Mouse (Mus musculus) cerebellum, adult 8-10 months (tissue): Measurements from ENCODE around the gene Tmem131.
"Not testable (repeated sequence)": the region's sequence is repeated elsewhere in the genome, so short reads cannot be mapped to it uniquely, and the experiment has no call there.

Experiments used
- DNase-seq: peaks from one replicate; pipeline ENCODE4 v3.0.0; 2022

Tmem131 gene

DNA sequence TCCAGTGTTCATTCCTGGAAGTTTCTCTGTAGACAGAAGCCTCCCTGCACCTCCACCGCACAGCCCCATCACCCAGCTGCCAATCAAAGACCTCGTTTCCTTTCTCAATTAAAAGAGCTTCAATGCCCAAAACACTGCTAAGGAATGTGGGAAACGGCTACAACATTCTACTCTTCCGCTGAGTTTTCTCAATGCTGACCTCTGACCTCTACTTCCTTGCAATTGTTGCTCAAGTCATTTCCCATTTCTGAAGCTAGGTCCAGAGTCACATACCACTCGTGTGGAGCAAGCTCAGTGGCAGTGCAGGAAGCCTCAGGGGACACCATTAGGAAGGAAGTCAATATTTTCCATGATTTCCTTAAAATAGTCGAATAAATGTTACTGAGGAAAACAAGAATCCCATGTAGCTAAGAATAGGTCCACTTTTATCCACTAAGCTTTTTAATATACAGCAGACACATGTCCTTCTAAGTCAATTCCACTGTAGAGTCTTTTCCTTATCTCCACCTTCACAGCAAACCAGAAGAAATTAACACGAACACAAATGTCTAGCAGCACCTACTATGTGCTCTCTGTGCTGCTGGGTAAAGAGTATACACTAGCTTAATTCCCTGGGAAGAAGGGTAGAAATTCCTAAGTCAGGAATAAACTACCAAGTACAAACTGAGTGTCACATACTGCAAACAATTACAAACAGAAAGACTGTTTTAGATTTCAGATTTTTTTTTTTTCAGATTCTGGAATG, 28.8 kb downstream of the Tmem131 start:
- DNase-seq, result no peak

DNA sequence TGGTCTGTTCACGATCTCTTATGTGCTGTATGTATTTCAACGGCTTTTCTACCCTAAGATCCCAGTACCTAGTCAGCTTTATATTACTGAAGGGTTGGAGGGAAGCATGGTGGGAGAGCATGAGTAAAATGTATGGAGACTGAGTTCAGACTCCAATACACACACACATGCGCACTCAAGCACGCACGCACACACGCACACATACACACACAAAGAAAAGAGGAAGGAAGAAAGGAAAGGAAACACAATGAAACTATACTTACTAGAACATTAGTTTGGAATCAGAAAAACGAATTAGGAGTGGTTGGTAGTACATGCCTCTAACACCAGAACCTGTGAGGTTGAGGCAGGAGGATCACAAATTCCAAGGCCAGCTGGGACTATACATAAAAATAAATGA, 29.7 kb downstream of the Tmem131 start:
- no peak for DNase-seq

DNA sequence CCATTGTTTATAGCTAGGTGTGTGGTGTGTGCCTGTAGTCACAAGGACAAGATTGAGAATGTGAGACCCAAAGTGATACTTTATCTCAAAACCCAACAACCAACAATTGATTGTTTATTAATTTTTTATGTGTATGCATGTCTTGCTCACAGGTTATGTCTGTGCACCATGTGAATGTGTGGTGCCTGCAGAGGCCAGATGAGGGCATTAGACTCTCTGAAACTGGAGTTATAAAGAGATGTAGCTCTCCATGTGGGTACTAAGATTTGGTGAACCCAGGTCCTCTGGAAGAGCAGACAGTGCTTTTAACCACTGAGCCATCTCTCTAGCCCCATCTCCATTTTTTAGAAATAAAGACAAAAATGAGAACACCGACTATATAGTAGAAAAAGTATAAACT, 31.2 kb downstream of the Tmem131 start:
- no peak for DNase-seq

DNA sequence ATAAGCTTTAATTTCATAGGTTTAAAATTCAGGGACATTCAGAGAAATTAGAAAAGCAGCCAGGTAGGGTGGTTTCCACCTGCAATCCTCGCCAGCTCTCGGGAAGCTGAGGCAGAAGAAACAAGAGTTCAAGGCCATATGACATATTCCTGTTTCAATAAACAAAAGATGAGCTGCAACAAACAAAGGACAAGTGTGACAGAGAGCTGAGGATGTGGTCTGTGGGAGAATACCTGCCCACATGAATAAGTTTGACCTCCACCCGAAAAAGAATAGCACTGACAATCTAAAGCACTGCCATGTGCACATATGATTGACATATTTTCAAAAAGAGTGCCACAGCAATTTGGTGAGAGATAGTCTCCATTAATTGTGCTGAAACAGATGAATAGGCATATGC, 31.9 kb downstream of the Tmem131 start:
- no peak for DNase-seq

DNA sequence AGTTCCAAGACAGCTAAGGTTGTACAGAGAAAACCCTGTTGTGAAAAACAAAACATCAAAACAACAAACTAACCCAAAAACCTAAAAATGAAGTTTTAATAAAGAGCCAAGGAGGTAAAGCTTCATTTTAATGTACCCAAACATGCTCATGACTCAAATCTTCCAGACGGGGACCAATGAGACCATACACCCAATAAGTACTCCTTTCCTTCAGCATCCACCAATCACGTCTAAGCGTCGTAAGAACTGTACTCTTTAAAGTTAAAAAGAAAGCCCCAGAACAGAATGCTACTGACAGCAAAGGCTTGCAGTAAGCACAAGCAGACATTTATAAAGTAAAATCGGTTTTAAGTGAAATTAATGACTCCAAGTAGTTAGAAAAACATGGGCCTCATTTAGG, 33.1 kb downstream of the Tmem131 start:
- no peak for DNase-seq

DNA sequence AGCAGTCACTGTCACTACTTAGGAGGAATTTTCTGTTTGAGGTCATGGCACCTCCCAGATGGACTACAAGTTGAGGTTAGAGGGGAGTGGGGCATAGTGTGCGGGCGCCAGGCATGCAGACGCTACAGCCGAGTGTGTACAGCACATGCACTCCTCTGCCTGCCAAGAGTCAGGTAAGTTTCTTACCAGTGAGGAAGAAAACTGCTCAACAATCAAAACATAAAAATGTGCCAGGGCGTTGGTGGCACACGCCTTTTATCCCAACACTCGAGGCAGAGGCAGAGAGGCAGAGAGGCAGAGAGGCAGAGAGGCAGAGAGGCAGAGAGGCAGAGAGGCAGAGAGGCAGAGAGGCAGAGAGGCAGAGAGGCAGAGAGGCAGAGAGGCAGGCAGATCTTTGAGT, 33.5 kb downstream of the Tmem131 start:
- DNase-seq, result not testable (repeated sequence)

DNA sequence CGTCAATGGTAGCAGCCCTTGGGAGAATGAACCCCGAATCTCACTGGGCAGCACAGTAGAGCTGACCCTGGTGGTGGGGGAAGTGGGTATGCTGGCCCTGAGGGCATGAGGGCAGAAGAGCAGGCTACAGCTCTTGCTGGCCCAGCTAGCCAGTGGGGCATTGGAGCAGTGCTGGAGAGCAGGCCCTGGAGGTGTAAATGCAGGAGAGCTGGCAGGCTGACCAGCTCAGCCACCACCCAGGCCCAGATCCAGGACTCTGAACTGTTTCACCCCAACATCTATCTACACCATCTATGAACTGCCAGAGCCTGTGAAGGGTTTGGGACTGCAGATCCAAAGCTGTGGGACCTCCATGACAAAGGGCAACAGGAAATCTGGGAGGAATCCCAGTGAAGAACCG, 38.2 kb downstream of the Tmem131 start:
- no peak for DNase-seq

DNA sequence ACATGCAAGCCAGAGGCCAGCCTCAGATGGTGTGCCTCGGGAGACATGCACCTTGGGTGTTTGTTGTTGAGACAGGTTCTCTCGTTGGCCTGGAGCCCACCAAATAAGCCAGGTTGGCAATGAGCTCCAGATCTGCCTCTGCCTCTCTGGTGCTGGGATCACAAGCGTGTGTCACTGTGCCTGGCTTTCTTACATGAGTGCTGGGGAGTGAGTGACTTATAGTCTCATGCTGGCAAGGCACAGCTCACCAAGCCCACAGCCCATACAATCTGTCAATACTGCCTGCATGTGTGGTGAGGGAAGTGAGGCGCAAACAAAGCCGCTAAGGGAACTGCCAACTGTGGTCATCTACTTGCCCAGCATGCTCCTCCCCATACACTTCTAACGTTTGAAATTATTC, 39.0 kb downstream of the Tmem131 start:
- peak; percentile 53 for DNase-seq

DNA sequence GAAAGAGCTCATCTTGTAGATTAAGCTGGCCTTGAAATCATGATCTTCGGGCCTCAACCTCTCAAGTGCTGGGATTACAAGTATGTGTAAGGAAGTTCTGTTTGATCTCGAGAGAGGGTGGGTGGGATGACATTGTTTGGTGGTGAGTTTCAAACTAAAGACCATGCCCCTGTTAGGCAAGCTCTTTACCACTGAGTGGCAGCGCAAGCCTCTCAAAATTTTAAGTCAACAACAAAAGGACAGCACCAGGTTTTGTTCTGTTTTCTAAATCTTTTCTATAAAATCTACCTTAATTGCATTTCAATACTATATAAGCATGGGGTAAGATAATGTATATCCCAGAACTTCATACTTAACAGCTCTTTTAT, 39.4 kb downstream of the Tmem131 start:
- DNase-seq, result no peak

DNA sequence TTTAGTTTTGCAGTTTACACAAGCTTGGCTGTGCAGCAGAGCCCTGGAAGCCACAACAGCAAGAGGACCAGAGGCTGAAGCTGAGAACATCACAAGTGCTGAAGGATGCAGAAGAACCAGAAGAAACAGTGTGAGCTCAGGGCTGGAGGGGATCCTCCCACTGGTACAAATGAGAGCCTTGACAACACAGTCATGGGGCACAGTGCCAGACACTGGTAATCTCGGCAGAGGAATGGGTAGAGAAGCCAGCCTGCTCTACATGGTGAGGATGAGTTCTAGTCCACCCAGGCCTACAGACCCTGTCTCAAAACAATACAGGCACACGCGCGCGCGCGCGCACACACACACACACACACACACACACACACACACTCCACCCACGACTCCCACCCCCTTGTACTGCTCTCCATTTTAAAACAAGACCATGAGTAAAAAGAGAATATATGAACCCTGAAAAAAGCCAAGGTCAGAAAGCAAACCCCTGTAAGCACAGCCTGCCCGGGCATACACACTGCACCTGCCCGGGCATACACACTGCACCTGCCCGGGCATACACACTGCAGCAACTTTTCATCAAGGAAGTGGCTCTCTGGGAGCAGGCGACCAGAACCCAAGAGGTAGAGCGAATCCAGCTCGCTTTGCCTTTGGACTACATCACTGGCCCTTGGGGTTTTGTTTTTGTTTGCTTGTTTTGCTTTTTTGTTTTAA, 39.9 kb downstream of the Tmem131 start:
- DNase-seq, result peak; percentile 45

DNA sequence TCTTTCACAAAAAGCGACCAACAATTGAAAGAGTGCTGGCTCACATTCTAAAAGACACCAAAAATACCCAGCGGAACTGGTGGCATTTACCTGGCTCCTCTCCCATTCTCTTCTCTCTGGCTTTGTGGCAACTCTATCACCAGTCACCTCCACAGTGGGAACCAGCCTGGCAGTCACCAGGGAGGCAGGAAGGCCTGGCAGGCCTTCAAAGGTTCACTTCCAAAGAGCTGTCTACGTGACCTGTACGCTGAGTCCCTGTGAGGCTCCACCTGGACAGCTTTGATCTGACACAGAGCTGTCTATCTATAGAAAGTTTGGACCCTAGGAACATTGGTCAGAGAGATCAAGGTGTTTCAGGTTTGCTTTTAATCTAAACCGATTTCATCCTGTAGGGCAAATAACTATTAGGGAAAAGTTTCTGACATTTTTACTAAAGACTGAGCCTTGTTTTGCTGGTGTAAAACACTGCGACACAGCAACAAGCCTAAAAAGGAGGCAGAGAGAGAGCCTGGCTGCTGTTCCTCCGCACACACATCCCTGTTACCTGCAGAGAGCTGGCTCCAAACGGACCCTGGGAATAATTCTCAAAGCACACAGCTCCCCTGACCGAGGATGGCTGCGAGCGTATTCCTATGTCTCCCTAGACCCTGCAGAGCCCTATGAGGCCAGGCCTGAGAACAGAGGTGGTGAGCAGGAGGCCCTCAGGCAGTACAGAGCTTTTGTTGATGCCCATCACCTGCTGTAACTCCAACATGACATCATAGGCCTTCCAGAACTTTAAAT, 40.7 kb downstream of the Tmem131 start:
- DNase-seq, result peak; percentile 88

DNA sequence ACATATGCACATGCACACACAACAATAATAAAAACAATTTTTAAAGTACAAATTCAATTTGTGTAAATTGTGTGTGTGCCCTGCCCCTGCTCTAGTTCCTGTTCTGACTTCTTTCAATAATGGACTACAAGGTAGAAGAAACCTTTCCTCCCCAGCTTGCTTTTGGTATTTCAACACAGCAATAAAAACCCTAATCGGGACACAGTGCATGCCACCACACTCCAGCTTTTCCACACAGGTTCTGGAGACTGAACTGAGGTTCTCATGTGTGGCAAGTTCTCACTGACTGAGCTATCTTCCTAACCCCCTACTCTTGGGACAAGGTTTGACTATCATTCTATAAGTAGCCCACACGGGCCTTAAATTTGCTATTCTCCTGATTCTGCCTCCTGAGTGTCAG, 43.8 kb downstream of the Tmem131 start:
- DNase-seq, result no peak

DNA sequence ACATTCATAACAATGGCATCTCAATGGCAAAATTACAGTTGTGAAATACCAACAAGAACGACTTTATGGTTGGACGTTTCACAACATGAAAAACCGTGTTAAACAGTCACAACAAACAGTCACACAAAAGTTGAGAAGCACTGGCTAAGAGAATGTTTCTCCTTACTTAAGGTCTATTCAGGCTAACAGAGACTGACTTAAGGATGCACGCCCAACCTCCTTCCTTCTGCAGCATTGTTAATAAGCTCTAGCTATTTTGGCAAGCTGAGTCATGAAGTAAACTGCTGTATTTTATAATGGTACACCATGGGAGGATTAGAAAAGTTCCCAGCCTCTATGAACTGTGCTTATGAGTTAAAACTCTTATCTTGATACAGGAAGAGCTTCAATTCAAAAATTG, 47.0 kb downstream of the Tmem131 start:
- DNase-seq, result no peak

DNA sequence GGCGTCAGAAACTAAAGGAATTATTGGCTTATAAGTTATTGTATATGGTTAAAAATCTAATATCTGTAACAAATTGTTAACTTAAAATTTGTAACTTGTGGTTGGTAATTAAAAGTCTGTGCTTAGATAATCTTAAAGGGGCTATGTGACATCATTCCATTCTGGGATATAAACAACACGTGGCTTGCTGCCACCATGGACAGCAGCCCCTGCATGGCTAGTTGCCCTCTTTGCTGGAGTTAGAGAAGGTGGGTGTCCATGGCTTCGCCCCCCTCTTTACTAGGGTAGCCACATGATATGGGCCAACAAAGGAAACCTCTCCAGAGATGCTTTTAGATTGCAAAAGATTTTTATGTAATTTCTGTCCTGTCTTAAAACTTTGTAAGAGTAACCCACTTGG, 48.0 kb downstream of the Tmem131 start:
- no peak for DNase-seq

DNA sequence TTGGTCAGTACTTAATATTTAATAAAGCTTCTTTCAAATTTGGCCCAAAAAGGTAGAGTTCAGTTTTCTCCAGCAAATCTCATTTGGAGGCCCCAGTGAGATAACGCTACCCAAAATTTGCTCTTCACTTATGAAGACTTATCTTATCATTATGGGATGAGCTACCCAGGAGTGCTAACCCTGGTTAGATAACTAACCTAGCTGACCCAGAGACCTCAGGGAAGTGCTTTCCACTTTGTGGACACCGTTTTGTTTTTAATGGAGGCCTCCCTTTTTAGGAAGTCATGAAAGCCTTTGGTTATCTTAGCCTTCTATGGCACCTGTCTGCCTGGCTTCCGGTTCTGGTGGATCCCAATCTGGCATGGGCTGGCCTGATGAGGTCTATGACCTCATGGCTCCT, 49.3 kb downstream of the Tmem131 start:
- no peak for DNase-seq

DNA sequence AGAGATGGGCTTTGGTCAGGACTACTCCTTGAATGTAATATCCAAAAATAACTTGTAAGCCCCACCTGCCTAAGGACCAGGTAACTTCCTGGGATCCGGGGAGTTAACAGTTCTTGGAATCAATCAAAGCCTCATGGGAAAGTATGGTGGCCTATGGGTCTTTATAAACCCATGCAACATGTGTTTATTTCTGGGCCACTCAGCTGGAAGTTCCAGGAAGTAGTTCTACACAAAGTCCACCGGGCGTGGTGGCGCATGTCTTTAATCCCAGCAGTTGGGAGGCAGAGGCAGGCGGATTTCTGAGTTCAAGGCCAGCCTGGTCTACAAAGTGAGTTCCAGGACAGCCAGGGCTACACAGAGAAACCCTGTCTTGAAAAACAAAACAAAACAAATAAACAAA, 49.7 kb downstream of the Tmem131 start:
- DNase-seq, result not testable (repeated sequence)

DNA sequence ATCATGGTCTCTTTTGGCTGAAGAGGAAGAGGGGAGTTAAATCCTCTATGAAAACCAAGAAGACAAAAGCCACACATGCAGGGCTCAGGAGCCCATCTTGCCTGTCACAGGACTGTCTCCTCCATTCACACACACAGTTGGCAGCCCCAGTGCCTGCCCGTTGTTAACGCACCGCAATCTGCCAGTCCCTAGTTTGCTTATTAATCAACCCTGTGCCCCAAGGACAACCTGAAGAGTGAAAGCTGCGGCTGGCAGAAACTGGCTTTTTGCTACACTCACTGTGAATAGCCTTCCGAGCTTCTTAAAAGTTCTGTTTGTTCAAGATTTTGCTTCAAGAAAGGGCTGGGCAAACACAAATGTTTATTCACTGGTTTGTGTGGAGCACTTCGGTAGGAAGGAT, 50.3 kb downstream of the Tmem131 start:
- no peak for DNase-seq

DNA sequence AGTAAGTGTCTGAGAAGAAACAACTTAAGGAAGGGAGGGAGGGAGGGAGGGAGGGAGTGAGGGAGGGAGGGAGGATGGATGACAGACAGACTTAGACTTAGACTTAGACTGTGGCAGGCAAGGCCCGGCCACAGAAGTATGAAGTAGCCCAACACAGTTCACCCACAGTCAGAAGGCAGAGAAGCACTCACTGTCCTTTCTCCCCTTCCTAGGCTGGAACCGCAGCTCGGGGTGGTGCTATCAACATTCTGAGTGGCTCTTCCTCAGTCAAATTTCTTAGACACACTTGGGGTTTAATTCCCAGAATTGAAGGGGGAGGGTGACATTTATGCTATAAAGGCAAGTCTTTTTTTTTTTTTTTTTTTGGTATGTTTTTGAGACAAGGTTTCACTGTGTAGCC, 51.0 kb downstream of the Tmem131 start:
- DNase-seq, result no peak

DNA sequence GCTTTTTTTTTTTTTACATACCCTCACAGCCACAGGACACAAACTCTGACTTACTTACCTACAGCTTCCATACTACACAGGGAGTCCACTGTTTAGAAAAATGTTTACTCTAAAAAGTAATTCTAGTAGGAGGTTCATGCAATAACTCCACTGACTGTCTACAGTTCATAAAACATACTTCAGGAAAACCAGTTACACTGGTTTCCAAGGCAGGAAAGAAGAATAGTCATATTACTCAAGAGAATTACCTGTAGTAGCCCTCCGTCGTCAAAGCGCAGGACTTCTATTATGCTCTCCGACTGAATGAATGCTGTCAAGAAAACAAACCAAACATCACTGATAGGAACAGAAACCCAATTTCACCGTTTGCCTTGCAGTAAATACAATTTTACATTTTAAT, 54.5 kb downstream of the Tmem131 start:
- DNase-seq, result no peak

DNA sequence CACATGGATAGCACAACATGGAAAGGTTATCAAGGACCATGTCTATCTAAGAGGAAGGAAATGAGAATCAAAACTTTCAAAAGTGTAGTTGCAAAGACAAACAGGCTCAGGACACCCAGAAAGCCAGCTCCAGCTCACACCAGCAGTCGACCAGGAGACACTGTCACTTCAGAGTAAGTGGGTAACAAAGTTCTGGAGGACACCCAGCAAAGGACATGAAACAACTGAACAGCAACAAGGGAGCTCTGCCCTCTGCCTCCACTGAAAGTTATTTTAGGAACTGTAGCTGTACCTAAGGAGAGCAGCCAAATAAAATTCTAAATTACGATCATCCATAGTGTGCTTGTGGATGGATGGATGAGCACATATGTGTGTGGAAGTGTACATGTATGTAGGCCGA, 56.3 kb downstream of the Tmem131 start:
- no peak for DNase-seq

DNA sequence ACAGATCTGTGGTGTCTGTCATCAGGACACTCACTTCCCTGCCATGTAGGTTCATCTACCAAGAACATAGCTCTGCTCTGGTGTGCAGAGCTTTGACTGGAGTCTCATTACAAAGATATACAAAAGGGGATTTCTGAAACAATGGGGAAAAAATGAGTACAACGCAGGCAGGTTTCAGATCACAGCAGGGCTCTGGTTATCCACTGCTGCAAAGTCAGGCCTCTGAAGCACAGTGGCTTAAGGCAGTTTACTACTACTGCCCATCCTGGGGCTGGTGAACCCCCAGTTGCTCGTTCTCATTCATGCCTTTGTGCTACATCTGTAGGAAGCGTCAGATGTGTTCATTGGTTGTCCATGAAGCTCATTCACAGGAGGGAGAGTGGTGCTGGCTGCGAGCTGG, 57.0 kb downstream of the Tmem131 start:
- no peak for DNase-seq

DNA sequence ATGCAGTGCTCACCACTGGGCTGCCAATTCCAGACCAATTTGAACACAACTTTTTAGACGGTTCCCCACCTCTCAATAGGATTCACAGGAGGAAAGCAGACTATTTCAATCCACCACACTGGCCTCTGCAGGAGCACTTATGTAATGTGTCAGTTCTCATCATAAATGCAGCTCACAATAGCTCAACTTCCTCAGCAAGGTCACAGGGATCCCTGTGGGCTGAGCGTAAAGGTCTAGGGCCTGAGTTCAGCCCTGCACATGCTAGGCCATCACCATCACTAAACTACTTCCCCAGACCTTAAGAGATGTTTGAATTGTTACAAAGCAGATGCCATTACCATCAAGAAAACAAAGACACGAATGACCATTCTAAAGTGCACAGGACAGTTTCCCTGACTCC, 58.9 kb downstream of the Tmem131 start:
- DNase-seq, result no peak

DNA sequence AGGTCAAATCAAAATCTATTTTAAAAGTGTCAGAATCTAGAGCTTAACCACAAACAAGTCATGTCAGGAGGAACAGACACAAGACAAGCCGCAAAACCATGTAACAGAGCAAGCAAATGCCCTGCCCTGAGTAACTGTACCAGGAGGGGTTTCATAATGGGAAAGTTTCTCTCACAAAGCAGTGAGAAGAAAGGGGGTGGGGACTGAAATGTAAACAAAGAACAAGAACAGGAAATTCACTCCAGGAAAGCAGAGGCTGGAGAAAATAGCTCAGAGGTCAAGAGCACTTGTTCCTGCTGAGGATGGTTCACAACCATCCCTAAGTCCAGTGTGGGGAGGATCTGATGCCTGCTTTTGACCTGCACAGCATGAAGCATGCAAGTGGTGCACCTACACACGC, 59.7 kb downstream of the Tmem131 start:
- DNase-seq, result no peak

DNA sequence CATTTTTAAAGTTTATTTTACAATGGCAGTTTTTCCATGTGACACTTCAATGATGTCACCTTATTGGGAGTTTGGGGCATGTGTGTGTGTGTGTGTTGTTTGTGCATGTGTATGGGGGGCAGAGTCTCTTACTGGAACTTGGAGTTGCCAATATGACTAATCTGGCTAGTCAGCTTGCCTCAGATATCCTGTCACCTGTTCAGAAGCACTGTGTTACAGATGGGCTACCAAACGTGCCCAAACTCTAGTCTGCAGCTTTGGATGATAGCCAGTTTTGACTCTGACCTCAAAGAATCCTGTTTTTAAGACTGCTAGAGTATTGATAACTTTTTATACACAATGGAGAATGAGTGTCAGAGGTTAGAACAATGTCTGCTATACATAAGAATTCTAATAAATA, 64.3 kb downstream of the Tmem131 start:
- peak; percentile 48 for DNase-seq
